Mouse (Mus musculus): ENCODE data around the gene Gsta1.

Gene Gsta1

DNA sequence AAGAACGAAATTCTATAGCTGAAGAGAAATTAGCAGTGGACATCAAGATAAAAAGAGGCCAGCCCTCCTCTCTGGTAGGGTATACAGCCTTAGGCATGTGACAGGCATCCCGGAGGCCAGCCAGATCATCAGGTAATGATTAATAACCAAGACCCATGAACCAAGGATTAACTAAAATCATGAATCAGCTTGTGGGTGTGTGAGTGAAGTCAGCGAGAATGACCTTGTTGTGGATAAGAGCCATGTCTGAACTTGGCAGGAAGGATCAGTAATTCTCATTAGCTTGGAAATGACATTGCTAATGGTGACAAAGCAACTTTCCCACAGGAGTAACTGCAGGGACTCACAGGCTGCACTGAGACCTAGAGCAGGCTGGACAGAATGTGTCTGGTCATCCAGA lies 798 bp upstream of the Gsta1 start:
- WGBS, result 73% methylated on average over 3 of the region's 3 CpGs

DNA sequence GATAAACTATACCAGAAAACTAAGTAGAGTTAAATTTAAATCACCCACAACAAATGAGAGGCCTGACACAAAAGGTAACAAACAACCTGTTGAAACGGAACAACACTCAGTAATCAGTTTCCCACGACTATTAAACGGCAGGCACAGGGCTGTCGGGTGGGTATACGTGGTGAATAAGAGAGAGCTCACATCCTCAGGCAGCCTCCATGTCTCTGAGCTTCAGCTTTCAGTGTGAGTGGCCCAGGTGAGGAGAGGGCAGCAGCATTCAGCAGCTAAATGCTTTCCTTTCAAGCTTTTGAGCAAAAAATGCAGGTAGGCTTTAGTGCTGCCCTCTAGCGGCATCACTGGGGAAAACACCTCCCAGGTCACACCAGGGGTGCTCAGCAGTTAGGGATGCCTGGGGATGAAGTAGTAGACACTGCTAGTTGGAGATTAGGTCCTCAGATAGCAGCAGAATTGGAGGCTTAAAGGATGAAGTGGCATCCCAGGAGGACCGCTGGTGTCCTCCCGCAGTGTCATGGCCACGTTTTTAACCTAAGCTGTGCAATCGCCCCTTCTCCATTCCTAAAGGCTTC lies 2.8 kb downstream of the Gsta1 start:
- WGBS, result no CpG with 5 or more reads among the region's 10 CpGs

DNA sequence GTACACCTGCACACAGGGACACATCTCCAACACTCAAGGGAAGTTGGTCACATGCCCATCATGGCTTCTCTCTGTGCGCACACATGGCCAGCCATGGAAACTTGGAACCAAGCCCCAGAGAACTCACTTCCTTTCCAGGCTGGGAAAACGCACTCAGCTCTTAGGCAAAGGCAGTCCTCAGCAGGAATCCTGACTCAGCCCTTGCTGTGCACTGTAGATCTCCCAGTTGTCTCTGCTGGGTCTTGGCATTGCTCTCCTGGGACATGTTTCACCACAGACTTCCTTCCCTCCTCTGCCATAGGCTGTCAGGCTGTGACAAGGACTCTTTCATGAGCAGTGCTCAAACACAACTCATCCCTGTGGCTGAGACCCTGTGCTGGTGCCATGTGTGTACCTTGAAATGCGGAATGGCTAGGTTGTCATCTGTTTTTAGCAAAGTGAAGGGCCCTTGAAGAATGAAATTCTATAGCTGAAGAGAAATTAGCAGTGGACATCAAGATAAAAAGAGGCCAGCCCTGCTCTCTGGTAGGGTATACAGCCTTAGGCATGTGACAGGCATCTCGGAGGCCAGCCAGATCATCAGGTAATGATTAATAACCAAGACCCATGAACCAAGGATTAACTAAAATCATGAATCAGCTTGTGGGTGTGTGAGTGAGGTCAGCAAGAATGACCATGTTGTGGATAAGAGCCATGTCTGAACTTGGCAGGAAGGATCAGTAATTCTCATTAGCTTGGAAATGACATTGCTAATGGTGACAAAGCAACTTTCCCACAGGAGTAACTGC lies 25.4 kb downstream of the Gsta1 start:
- 75% methylated on average over 4 of the region's 4 CpGs for WGBS

DNA sequence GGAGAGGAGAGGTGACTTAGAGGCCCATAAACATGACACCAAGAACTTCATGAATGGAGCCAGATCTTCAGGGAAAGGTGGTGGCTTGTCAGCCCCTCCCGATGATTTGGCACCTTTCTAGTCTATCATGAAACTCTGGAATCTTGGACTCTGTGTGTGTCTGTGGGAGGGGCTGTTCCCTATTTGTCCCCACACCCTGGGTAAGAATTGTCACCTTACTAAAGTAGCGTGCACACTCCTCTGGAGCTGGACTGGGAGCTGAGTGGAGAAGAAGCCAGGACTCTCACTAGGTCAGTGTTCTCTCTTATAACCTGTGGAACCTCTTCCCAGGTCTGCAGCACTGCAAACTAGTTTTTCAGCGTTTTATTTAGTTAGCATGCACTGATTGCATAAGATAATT lies 26.5 kb downstream of the Gsta1 start, which contains the start of gene Gm3776:
TSS of gene Gm3776 (plus strand) at position 216 of the 400 bp plus-strand sequence.
- 84% methylated on average over 2 of the region's 3 CpGs for WGBS

DNA sequence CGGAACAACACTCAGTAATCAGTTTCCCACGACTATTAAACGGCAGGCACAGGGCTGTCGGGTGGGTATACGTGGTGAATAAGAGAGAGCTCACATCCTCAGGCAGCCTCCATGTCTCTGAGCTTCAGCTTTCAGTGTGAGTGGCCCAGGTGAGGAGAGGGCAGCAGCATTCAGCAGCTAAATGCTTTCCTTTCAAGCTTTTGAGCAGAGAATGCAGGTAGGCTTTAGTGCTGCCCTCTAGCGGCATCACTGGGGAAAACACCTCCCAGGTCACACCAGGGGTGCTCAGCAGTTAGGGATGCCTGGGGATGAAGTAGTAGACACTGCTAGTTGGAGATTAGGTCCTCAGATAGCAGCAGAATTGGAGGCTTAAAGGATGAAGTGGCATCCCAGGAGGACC lies 29.2 kb downstream of the Gsta1 start:
- 0% methylated on average over 1 of the region's 6 CpGs for WGBS

DNA sequence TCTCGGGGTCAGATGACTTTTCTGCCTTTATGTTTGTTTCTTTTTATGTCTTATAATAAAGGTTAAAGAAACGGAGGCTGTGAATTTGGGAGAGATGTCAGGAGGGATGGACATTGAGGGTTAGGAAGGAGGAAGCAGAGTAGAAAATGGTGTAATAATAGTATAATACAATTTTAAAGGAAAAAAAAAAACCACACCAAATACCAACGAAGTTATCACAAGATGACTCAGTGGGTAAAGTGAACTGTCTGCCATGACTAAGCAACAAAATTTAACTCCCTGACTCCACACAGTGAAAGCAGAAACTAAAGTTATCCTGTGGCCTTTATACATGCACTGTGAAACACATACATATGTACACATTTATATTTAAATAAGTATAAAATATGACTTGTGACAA lies 40.5 kb downstream of the Gsta1 start:
- WGBS, result 71% methylated on average over 3 of the region's 3 CpGs

DNA sequence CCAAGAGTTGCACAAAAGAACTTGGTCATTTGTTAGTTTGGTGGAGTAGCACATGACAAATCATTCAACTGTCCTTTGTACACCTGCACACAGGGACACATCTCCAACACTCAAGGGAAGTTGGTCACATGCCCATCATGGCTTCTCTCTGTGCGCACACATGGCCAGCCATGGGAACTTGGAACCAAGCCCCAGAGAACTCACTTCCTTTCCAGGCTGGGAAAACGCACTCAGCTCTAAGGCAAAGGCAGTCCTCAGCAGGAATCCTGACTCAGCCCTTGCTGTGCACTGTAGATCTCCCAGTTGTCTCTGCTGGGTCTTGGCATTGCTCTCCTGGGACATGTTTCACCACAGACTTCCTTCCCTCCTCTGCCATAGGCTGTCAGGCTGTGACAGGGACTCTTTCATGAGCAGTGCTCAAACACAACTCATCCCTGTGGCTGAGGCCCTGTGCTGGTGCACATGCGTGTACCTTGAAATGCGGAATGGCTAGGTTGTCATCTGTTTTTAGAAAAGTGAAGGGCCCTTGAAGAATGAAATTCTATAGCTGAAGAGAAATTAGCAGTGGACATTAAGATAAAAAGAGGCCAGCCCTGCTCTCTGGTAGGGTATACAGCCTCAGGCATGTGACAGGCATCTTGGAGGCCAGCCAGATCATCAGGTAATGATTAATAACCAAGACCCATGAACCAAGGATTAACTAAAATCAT lies 51.7 kb downstream of the Gsta1 start:
- 79% methylated on average over 4 of the region's 4 CpGs for WGBS

DNA sequence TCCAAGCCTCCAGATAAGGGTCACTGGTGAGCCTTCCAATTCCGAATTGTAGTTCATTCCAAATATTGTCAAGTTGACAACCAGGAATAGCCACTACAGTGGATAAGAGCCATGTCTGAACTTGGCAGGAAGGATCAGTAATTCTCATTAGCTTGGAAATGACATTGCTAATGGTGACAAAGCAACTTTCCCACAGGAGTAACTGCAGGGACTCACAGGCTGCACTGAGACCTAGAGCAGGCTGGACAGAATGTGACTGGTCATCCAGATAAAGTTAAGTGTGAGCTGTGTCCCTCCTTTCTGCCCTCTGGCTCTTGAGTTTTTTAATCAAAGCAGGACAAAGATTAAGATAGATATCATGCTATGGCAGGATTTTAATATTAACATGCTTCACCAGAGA lies 58.6 kb downstream of the Gsta1 start:
- 76% methylated on average over 1 of the region's 1 CpGs for WGBS

DNA sequence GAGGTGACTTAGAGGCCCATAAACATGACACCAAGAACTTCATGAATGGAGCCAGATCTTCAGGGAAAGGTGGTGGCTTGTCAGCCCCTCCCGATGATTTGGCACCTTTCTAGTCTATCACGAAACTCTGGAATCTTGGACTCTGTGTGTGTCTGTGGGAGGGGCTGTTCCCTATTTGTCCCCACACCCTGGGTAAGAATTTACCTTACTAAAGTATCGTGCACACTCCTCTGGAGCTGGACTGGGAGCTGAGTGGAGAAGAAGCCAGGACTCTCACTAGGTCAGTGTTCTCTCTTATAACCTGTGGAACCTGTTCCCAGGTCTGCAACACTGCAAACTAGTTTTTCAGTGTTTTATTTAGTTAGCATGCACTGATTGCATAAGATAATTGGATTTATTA lies 59.3 kb downstream of the Gsta1 start, which contains the start of gene Gm10639:
TSS of gene Gm10639 (plus strand) at position 201 of the 400 bp plus-strand sequence.
- WGBS, result 89% methylated on average over 3 of the region's 3 CpGs
